ENCODE assay signal across 8 mouse cellular contexts in genomic region chr3:87150056-87150688, GRCm38 (mm10). TPM values are rescaled to one million over a fixed set of nuclear protein-coding genes. Genes with fewer than 3 reads are reported as not detected.
DNase-seq lines count a peak whose midpoint lies in the region; ATAC-seq and TF ChIP-seq lines count a peak whose summit lies in the region.

No protein-coding gene starts in this region.

- peak overlapping the region; percentile 69 for H3K27ac ChIP-seq in spleen, adult 2 months (ENCODE audit: insufficient read depth, low read length)
- peak overlapping the region; percentile 86 for H3K27ac ChIP-seq in forebrain, embryonic 13.5 days
- peak overlapping the region; percentile 78 for H3K27ac ChIP-seq in liver, embryonic 12.5 days

- no peaks in the 10 kb centered on the region; the same call in 1 of the 2 replicates for H3K4me1 ChIP-seq in spleen, adult 2 months (ENCODE audit: control insufficient read depth, insufficient read depth, insufficient read length)
- H3K4me1 ChIP-seq in forebrain, embryonic 13.5 days = peaks cover 56% of the 10 kb centered on the region
- peaks cover 18% of the 10 kb centered on the region; the same call in 1 of the 2 replicates for H3K4me1 ChIP-seq in liver, embryonic 12.5 days

- TF ChIP-seq CTCF in spleen, adult 2 months (IDR thresholded peaks at IDR 0.05; ENCODE audit: extremely low read depth, insufficient read depth, insufficient read length, insufficient replicate concordance) = no peak

- ATAC-seq in forebrain, embryonic 13.5 days = no peak
- no peak for ATAC-seq in liver, embryonic 12.5 days
- no peak for ATAC-seq in erythroblast, adult 5-6 weeks (replicated peaks; ENCODE audit: low FRiP score, poor library complexity, severe bottlenecking)

- WGBS in spleen, adult 2 months = 90% methylated on average over 8 of the region's 8 CpGs
- 9% methylated on average over 8 of the region's 8 CpGs for WGBS in forebrain, embryonic 13.5 days
- 50% methylated on average over 8 of the region's 8 CpGs for WGBS in liver, embryonic 12.5 days (ENCODE audit: insufficient replicate concordance)

- no peak for DNase-seq in spleen, adult 2 months (ENCODE audit: low read depth in 1 of 2, low spot score in 2 of 2)
- DNase-seq in spleen, postnatal 36 days (ENCODE audit: low spot score in 2 of 2) = no peak
- DNase-seq in testis, postnatal 10 days (ENCODE audit: low spot score) = peak; percentile 39
- DNase-seq in layer of hippocampus, adult 9-10 months (ENCODE audit: low spot score) = no peak
- no peak for DNase-seq in left cerebral cortex, postnatal 4 days

- no peaks in the 10 kb centered on the region for H3K27me3 ChIP-seq in spleen, adult 2 months (ENCODE audit: control insufficient read depth, insufficient read depth, low read length)
- H3K27me3 ChIP-seq in forebrain, embryonic 13.5 days = no peaks in the 10 kb centered on the region
- H3K27me3 ChIP-seq in liver, embryonic 12.5 days (replicated peaks) = 0 out of 2 replicates have a peak, but pooled peaks cover 3% of the 10 kb centered on the region

- intact Hi-C loops in left cerebral cortex, postnatal 4 days (cut with DNase I) = no loop called here

- no peaks in the 10 kb centered on the region for H3K9me3 ChIP-seq in forebrain, embryonic 13.5 days (replicated peaks)
- no peaks in the 10 kb centered on the region for H3K9me3 ChIP-seq in liver, embryonic 12.5 days (replicated peaks)

- H3K4me2 ChIP-seq in forebrain, embryonic 13.5 days = peak overlapping the region; percentile 41
- H3K4me2 ChIP-seq in liver, embryonic 12.5 days = no peak overlapping the region

- peak overlapping the region; percentile 60 for H3K9ac ChIP-seq in forebrain, embryonic 13.5 days
- no peak overlapping the region for H3K9ac ChIP-seq in liver, embryonic 12.5 days

- TF ChIP-seq POLR2A in spleen, adult 2 months (IDR thresholded peaks at IDR 0.05; ENCODE audit: low read depth, low read length) = no peak

- H3K36me3 ChIP-seq in spleen, adult 2 months (ENCODE audit: control insufficient read depth, insufficient read depth, low read length) = no peaks in the 10 kb centered on the region
- no peaks in the 10 kb centered on the region; the same call in 1 of the 2 replicates for H3K36me3 ChIP-seq in forebrain, embryonic 13.5 days (ENCODE audit: poor library complexity, severe bottlenecking)
- H3K36me3 ChIP-seq in liver, embryonic 12.5 days = no peaks in the 10 kb centered on the region

- H3K4me3 ChIP-seq in spleen, adult 2 months (ENCODE audit: extremely low read depth, insufficient read depth, insufficient read length) = no peak overlapping the region
- H3K4me3 ChIP-seq in forebrain, embryonic 13.5 days = no peak overlapping the region
- H3K4me3 ChIP-seq in liver, embryonic 12.5 days = no peak overlapping the region

RNA-seq across cellular contexts. Expression of gene Kirrel, which starts 24.4 kb away (rescaled TPM):
- 6.0 and 6.5 TPM in 2 replicates for polyA plus RNA-seq in spleen, adult 2 months (2012; rRNA removed)
- polyA plus RNA-seq in forebrain, embryonic 13.5 days (2015; fragmentation: Nextera tagmentation; extraction: Ambion mirVana) = 5.8 and 7.4 TPM in 2 replicates
- 2.4 and 2.7 TPM in 2 replicates for polyA plus RNA-seq in liver, embryonic 12.5 days (2016; fragmentation: Nextera tagmentation; extraction: Ambion mirVana)
- total RNA-seq in left cerebral cortex, postnatal 4 days (2021) = 1 to 10 TPM; 9.1 to 9.5 TPM
- not detected in 2 replicates for total RNA-seq in erythroblast, adult 5-6 weeks (2015; ENCODE audit: low replicate concordance)
- total RNA-seq in erythroblast, adult 5-6 weeks (2017; ENCODE audit: low replicate concordance) = not detected in 2 replicates
